Mouse (Mus musculus) MEL (cell line): Measurements from ENCODE around the gene Pygm. TPM values are rescaled to one million over a fixed set of nuclear protein-coding genes. Genes with fewer than 3 reads are reported as not detected.

Experiments
- DNase-seq: peaks from one replicate; pipeline ENCODE4 v3.0.0; 2011; ENCODE audit warnings: low read depth, low spot score
- H3K27ac ChIP-seq: 2 replicates; pipeline ENCODE4 v1.5.1; 2012; ENCODE audit warnings: low read depth, mild to moderate bottlenecking, control low read depth, low read length, moderate library complexity; ENCODE audit not compliant: control insufficient read depth
- H3K27me3 ChIP-seq, 2 experiments: fragments of 150-350 bp in 1 of 2; sonication (generic) in 1 of 2; 2 replicates each; pipeline ENCODE4 v1.6.1; 2012; ENCODE audit warnings: low read length in 2 of 2, mild to moderate bottlenecking in 2 of 2, improper control_type of control experiment in 1 of 2, moderate library complexity in 1 of 2; ENCODE audit not compliant: insufficient read depth in 2 of 2, control insufficient read depth in 1 of 2
- H3K36me3 ChIP-seq, 2 experiments: 2 replicates each; pipeline ENCODE4 v1.6.1; 2012 to 2014; ENCODE audit warnings: low read length in 2 of 2, improper control_type of control experiment in 1 of 2, inconsistent platforms in 1 of 2, mild to moderate bottlenecking in 1 of 2; ENCODE audit not compliant: insufficient read depth in 2 of 2, control insufficient read depth in 1 of 2
- H3K4me1 ChIP-seq, 2 experiments: fragments of 150-350 bp in 1 of 2; sonication (generic) in 1 of 2; 2 replicates each; pipeline ENCODE4 v1.6.1; 2012; ENCODE audit warnings: low read length in 2 of 2, improper control_type of control experiment in 1 of 2, mild to moderate bottlenecking in 1 of 2; ENCODE audit not compliant: insufficient read depth in 2 of 2, control insufficient read depth in 1 of 2
- H3K4me3 ChIP-seq, 2 experiments: fragments of 150-350 bp in 1 of 2; sonication (generic) in 1 of 2; 2 replicates each; pipeline ENCODE4 v1.5.1; 2012; ENCODE audit warnings: low read depth in 2 of 2, low read length in 2 of 2, mild to moderate bottlenecking in 2 of 2, moderate library complexity in 2 of 2, control low read depth in 1 of 2, improper control_type of control experiment in 1 of 2; ENCODE audit not compliant: control insufficient read depth in 1 of 2, insufficient read depth in 1 of 2
- H3K79me2 ChIP-seq: 2 replicates; pipeline ENCODE4 v1.6.1; 2012; ENCODE audit warnings: mild to moderate bottlenecking, low read length, moderate library complexity; ENCODE audit not compliant: control insufficient read depth, poor library complexity, insufficient read depth
- H3K9ac ChIP-seq: 2 replicates; pipeline ENCODE4 v1.6.1; 2012; ENCODE audit warnings: low read depth, mild to moderate bottlenecking, control low read depth, low read length, moderate library complexity; ENCODE audit not compliant: control insufficient read depth, poor library complexity, severe bottlenecking
- H3K9me3 ChIP-seq: fragments of 150-350 bp; sonication (generic); replicated peaks from 2 replicates; pipeline ENCODE4 v1.6.1; 2012; ENCODE audit warnings: mild to moderate bottlenecking, low read length, improper control_type of control experiment, moderate library complexity; ENCODE audit not compliant: insufficient read depth
- CHD1 ChIP-seq: IDR thresholded peaks from 2 replicates; pipeline ENCODE4 v1.6.1; 2012; ENCODE audit warnings: low read depth, mild to moderate bottlenecking, inconsistent platforms, low read length, improper control_type of control experiment
- CTCF ChIP-seq, 3 experiments: IDR thresholded peaks in 2 of 3; conservative IDR thresholded peaks in 1 of 3; 2 replicates each; pipeline ENCODE4 v1.5.1; 2011 to 2012; ENCODE audit warnings: low read length in 3 of 3, low read depth in 2 of 3, mild to moderate bottlenecking in 2 of 3, improper control_type of control experiment in 1 of 3, inconsistent platforms in 1 of 3, mixed read lengths in 1 of 3, moderate library complexity in 1 of 3; ENCODE audit not compliant: control insufficient read depth in 1 of 3, insufficient read depth in 1 of 3, poor library complexity in 1 of 3, severe bottlenecking in 1 of 3
- ELF1 ChIP-seq: IDR thresholded peaks from 2 replicates; pipeline ENCODE4 v1.6.1; 2014; ENCODE audit warnings: low read depth, mild to moderate bottlenecking, inconsistent platforms, low read length, improper control_type of control experiment, moderate library complexity
- ETS1 ChIP-seq: IDR thresholded peaks from 2 replicates; pipeline ENCODE4 v1.6.1; 2012; ENCODE audit warnings: low read depth, mild to moderate bottlenecking, inconsistent platforms, low read length, improper control_type of control experiment, moderate library complexity
- GABPA ChIP-seq: IDR thresholded peaks from 2 replicates; pipeline ENCODE4 v1.6.1; 2012; ENCODE audit warnings: low read depth, mild to moderate bottlenecking, inconsistent platforms, low read length, improper control_type of control experiment, moderate library complexity
- HCFC1 ChIP-seq: IDR thresholded peaks from 2 replicates; pipeline ENCODE4 v1.6.1; 2012; ENCODE audit warnings: low read depth, mild to moderate bottlenecking, inconsistent platforms, low read length, improper control_type of control experiment, moderate library complexity
- JUND ChIP-seq: IDR thresholded peaks from 2 replicates; pipeline ENCODE4 v1.6.1; 2011; ENCODE audit warnings: low read depth, mild to moderate bottlenecking, improper control_type of control experiment, low read length
- MAX ChIP-seq: IDR thresholded peaks from 2 replicates; pipeline ENCODE4 v1.6.1; 2011; ENCODE audit warnings: low read length, improper control_type of control experiment
- MAZ ChIP-seq: IDR thresholded peaks from 2 replicates; pipeline ENCODE4 v1.6.1; 2012; ENCODE audit warnings: low read depth, mild to moderate bottlenecking, inconsistent platforms, low read length, improper control_type of control experiment
- MYC ChIP-seq: IDR thresholded peaks from 2 replicates; pipeline ENCODE4 v1.6.1; 2011; ENCODE audit warnings: low read depth, mild to moderate bottlenecking, low read length, improper control_type of control experiment, moderate library complexity
- NELFE ChIP-seq: IDR thresholded peaks from 2 replicates; pipeline ENCODE4 v1.6.1; 2011; ENCODE audit warnings: low read depth, low read length, improper control_type of control experiment
- NRF1 ChIP-seq: IDR thresholded peaks from 2 replicates; pipeline ENCODE4 v1.6.1; 2014; ENCODE audit warnings: low read depth, mild to moderate bottlenecking, inconsistent platforms, low read length, improper control_type of control experiment, moderate library complexity; ENCODE audit not compliant: poor library complexity, insufficient read depth, severe bottlenecking
- RAD21 ChIP-seq: IDR thresholded peaks from 2 replicates; pipeline ENCODE4 v1.6.1; 2011; ENCODE audit warnings: mild to moderate bottlenecking, low read depth, low read length, improper control_type of control experiment
- RCOR1 ChIP-seq: IDR thresholded peaks from 2 replicates; pipeline ENCODE4 v1.6.1; 2012; ENCODE audit warnings: low read depth, mild to moderate bottlenecking, inconsistent platforms, low read length, improper control_type of control experiment
- SIN3A ChIP-seq: IDR thresholded peaks from 2 replicates; pipeline ENCODE4 v1.6.1; 2012; ENCODE audit warnings: low read length, improper control_type of control experiment, inconsistent platforms
- TAL1 ChIP-seq: IDR thresholded peaks from 2 replicates; pipeline ENCODE4 v1.6.1; 2012; ENCODE audit warnings: mild to moderate bottlenecking, inconsistent platforms, low read length, moderate library complexity, mixed read lengths
- TCF12 ChIP-seq: IDR thresholded peaks from 2 replicates; pipeline ENCODE4 v1.6.1; 2014; ENCODE audit warnings: low read depth, mild to moderate bottlenecking, inconsistent platforms, low read length, improper control_type of control experiment, moderate library complexity
- UBTF ChIP-seq: IDR thresholded peaks from 2 replicates; pipeline ENCODE4 v1.6.1; 2012; ENCODE audit warnings: low read depth, mild to moderate bottlenecking, inconsistent platforms, low read length, improper control_type of control experiment, moderate library complexity, borderline replicate concordance; ENCODE audit not compliant: insufficient read depth
- USF1 ChIP-seq: IDR thresholded peaks from 2 replicates; pipeline ENCODE4 v1.6.1; 2014; ENCODE audit warnings: low read depth, mild to moderate bottlenecking, inconsistent platforms, low read length, improper control_type of control experiment, moderate library complexity
- USF2 ChIP-seq, 2 experiments: IDR thresholded peaks; 2 replicates each; pipeline ENCODE4 v1.6.1; 2011 to 2012; ENCODE audit warnings: improper control_type of control experiment in 2 of 2, low read length in 2 of 2, borderline replicate concordance in 1 of 2, inconsistent platforms in 1 of 2, low read depth in 1 of 2, mild to moderate bottlenecking in 1 of 2; ENCODE audit not compliant: insufficient read depth in 1 of 2
- ZNF384 ChIP-seq: IDR thresholded peaks from 2 replicates; pipeline ENCODE4 v1.6.1; 2012; ENCODE audit warnings: low read depth, mild to moderate bottlenecking, inconsistent platforms, low read length, improper control_type of control experiment
- polyA plus RNA-seq, 2 experiments: library from polyadenylated mRNA; stranded (reverse) in 1 of 2; unstranded in 1 of 2; fragments of >175 nt in 1 of 2; fragments of >200 nt in 1 of 2; gene quantifications; 2 replicates each; pipeline versions ENCODE4 v1.2.1 to v1.2.4; 2012; ENCODE audit warnings: low replicate concordance in 2 of 2, low read depth in 1 of 2; ENCODE audit not compliant: insufficient read length in 2 of 2, insufficient read depth in 1 of 2, missing spikeins in 1 of 2
- total RNA-seq: library from RNA; depleted of rRNA; stranded (reverse); fragments of 300-350 nt; gene quantifications from 2 replicates; pipeline ENCODE4 v1.2.3, GENCODE M21; 2012

Pygm gene
- total and polyA plus RNA-seq, 3 experiments = 0.73 to 3.3 TPM; not detected in 1

DNA sequence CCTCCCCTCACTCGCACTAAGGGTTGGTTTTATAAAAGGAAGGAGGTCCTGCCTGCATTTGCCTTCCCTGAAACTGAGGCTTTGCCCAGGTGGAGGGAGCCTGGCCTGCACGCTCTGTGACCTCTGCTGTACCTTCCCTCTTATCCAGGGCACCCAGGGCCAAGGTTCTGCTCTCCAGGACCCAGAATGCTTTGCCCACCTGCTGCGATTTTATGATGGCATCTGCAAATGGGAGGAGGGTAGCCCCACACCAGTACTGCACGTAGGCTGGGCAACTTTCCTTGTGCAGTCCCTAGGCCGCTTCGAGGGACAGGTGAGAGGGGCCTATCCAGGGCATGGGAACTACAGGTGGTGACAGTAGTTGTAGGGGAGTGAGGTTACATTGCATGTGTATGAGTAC, 45.0 kb upstream of the Pygm start:
- Histone ChIP-seq H3K27ac (no peak overlapping the region), H3K9ac (no peak overlapping the region), H3K27me3 (no peaks in the 10 kb centered on the region), H3K36me3 (peaks cover 0 to 9% of the 10 kb centered on the region in 2 experiments; a peak in 2 of 4 replicates), H3K79me2 (peaks cover 14% of the 10 kb centered on the region), H3K4me3 (no peak overlapping the region), H3K9me3 (no peaks in the 10 kb centered on the region), H3K4me1 (peaks cover 0 to 20% of the 10 kb centered on the region in 2 experiments; a peak in 3 of 4 replicates)
- no peak for DNase-seq
- no peak for TF ChIP-seq JUND
- no peak for TF ChIP-seq GABPA
- TF ChIP-seq SIN3A = no peak
- TF ChIP-seq MAZ = no peak
- no peak for TF ChIP-seq HCFC1
- no peak for TF ChIP-seq RAD21
- no peak for TF ChIP-seq ETS1
- no peak for TF ChIP-seq ELF1
- no peak for TF ChIP-seq ZNF384
- TF ChIP-seq CTCF (IDR thresholded peaks at IDR 0.05 in 2 of 3, conservative IDR thresholded peaks at IDR 0.05 in 1 of 3; ENCODE audit: control insufficient read depth in 1 of 3, insufficient read depth in 1 of 3, low read depth in 2 of 3, low read length in 3 of 3, poor library complexity in 1 of 3, severe bottlenecking in 1 of 3) = no peak
- no peak for TF ChIP-seq USF2 (IDR thresholded peaks at IDR 0.05; ENCODE audit: borderline replicate concordance in 1 of 2, insufficient read depth in 1 of 2, low read depth in 1 of 2, low read length in 2 of 2)
- TF ChIP-seq NELFE = no peak
- no peak for TF ChIP-seq TCF12
- no peak for TF ChIP-seq UBTF
- no peak for TF ChIP-seq MYC
- no peak for TF ChIP-seq TAL1
- no peak for TF ChIP-seq RCOR1

DNA sequence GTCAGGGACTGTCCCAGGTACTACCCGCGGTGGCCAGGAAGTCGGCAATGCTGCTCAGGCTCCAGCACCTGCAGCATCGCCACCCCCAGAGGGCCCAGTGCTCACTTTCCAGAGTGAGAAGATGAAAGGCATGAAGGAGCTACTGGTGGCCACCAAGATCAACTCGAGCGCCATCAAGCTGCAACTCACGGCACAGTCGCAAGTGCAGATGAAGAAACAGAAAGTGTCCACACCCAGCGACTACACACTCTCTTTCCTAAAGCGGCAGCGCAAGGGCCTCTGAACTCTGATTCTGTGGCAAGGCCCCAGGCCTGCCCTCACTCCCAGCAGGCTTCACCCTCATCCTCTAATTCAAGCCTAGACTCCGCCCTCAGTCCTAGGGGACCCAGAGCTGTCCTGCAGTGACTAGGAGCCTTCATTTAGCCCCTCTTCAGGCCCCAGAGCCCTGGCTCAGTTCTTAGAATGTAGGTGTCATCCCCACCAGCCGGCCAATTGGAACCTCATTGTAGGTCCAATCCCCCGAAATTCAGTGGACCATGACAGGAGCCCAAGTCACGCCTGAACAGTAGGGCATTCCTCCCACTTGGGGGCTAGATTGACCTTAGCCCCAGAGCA, 44.2 kb upstream of the Pygm start:
- peaks cover 13% of the 10 kb centered on the region for H3K79me2 ChIP-seq
- peak; percentile 23 for DNase-seq
- no peak overlapping the region for H3K4me3 ChIP-seq
- peaks cover 0 to 20% of the 10 kb centered on the region in 2 experiments; a peak in 3 of 4 replicates for H3K4me1 ChIP-seq
- TF ChIP-seq MAX (no peak), CTCF (IDR thresholded peaks at IDR 0.05 in 2 of 3, conservative IDR thresholded peaks at IDR 0.05 in 1 of 3; ENCODE audit: control insufficient read depth in 1 of 3, insufficient read depth in 1 of 3, low read depth in 2 of 3, low read length in 3 of 3, poor library complexity in 1 of 3, severe bottlenecking in 1 of 3) (peak in 1 of 3 experiments; percentile 8; a peak in 1 of 6 replicates), CHD1 (no peak), ELF1 (no peak), USF1 (no peak), NRF1 (no peak)
- peaks cover 0 to 9% of the 10 kb centered on the region in 2 experiments; a peak in 2 of 4 replicates for H3K36me3 ChIP-seq
- no peaks in the 10 kb centered on the region for H3K27me3 ChIP-seq
- H3K9me3 ChIP-seq = no peaks in the 10 kb centered on the region
- H3K9ac ChIP-seq = no peak overlapping the region
- H3K27ac ChIP-seq = no peak overlapping the region
